Mouse (Mus musculus) hindbrain, embryonic 15.5 days (tissue): ENCODE data around the gene Arntl. TPM values are rescaled to one million over a fixed set of nuclear protein-coding genes. Genes with fewer than 3 reads are reported as not detected.

Experiments
- ATAC-seq: fragments of 200-750 bp; cut with Nextera tagmentation; 2 replicates; pipeline ENCODE4 v1.8.0; 2017; ENCODE audit warnings: low read depth, moderate number of reproducible peaks, moderate TSS enrichment; ENCODE audit not compliant: low FRiP score
- H3K27ac ChIP-seq: fragments of 300-500 bp; sonication (generic); replicated peaks from 2 replicates; pipeline ENCODE4 v1.5.1; 2015; ENCODE audit warnings: mild to moderate bottlenecking, inconsistent platforms
- H3K27me3 ChIP-seq: fragments of 300-500 bp; sonication (generic); 2 replicates; pipeline ENCODE4 v1.6.1; 2015; ENCODE audit warnings: control low read depth, inconsistent platforms
- H3K36me3 ChIP-seq: fragments of 300-500 bp; sonication (generic); 2 replicates; pipeline ENCODE4 v1.6.1; 2015; ENCODE audit warnings: control low read depth, inconsistent platforms
- H3K4me1 ChIP-seq: fragments of 300-500 bp; sonication (generic); replicated peaks from 2 replicates; pipeline ENCODE4 v1.6.1; 2015; ENCODE audit warnings: control low read depth, inconsistent platforms
- H3K4me2 ChIP-seq: fragments of 300-500 bp; sonication (generic); 2 replicates; pipeline ENCODE4 v1.6.1; 2015; ENCODE audit warnings: moderate library complexity, mild to moderate bottlenecking, inconsistent platforms
- H3K4me3 ChIP-seq: fragments of 300-500 bp; sonication (generic); 2 replicates; pipeline ENCODE4 v1.5.1; 2015; ENCODE audit warnings: mild to moderate bottlenecking, inconsistent platforms
- H3K9ac ChIP-seq: fragments of 300-500 bp; sonication (generic); 2 replicates; pipeline ENCODE4 v1.6.1; 2015; ENCODE audit warnings: inconsistent platforms
- H3K9me3 ChIP-seq: fragments of 300-500 bp; sonication (generic); 2 replicates; pipeline ENCODE4 v1.6.1; 2016; ENCODE audit warnings: control low read depth, inconsistent platforms
- WGBS: fragments of 180-500 bp; shearing (Covaris S2); methylation state at CpG from one replicate; pipeline ENCODE4 v1.1.7; 2015; 5-methylcytosine and 5-hydroxymethylcytosine counted together
- polyA plus RNA-seq: library from polyadenylated mRNA; unstranded; fragments of >200 nt; fragmentation: Nextera tagmentation; extraction: Ambion mirVana; gene quantifications from 2 replicates; pipeline ENCODE4 v1.2.1, GENCODE M21; 2015

Gene Arntl
- polyA plus RNA-seq, 1 experiment from 2014 or later, result 21.2 TPM

GRCm38 (mm10) chr7:113334036-113334435, 126.8 kb downstream of the Arntl start:
- Histone ChIP-seq H3K27me3 (no peaks in the 10 kb centered on the region), H3K9ac (no peak overlapping the region), H3K27ac (no peak overlapping the region), H3K4me3 (no peak overlapping the region), H3K9me3 (no peaks in the 10 kb centered on the region), H3K4me1 (no peaks in the 10 kb centered on the region), H3K4me2 (no peak overlapping the region), H3K36me3 (0 out of 2 replicates have a peak, but pooled peaks cover 3% of the 10 kb centered on the region)
- no peak for ATAC-seq

- Histone ChIP-seq H3K27me3 (no peaks in the 10 kb centered on the region), H3K36me3 (0 out of 2 replicates have a peak, but pooled peaks cover 3% of the 10 kb centered on the region), H3K4me2 (no peak overlapping the region), H3K4me3 (no peak overlapping the region), H3K27ac (no peak overlapping the region), H3K4me1 (no peaks in the 10 kb centered on the region), H3K9me3 (no peaks in the 10 kb centered on the region), H3K9ac (no peak overlapping the region)
- ATAC-seq, result no peak
- 90% methylated on average over 8 of the region's 8 CpGs for WGBS
These were observed 128.0 kb downstream of the Arntl start for GRCm38 (mm10) chr7:113335250-113335649.

GRCm38 (mm10) chr7:113347271-113347670, 140.0 kb downstream of the Arntl start:
- 18% methylated on average over 4 of the region's 4 CpGs for WGBS
- Histone ChIP-seq H3K4me2 (peak overlapping the region; percentile 39), H3K9me3 (no peaks in the 10 kb centered on the region), H3K27me3 (no peaks in the 10 kb centered on the region), H3K4me3 (peak overlapping the region; percentile 21), H3K4me1 (peaks cover 5% of the 10 kb centered on the region; the same call in 1 of the 2 replicates), H3K27ac (peak overlapping the region; percentile 66), H3K9ac (0 out of 2 replicates have a peak overlapping the region, but pooled peaks have one; percentile 1), H3K36me3 (no peaks in the 10 kb centered on the region)
- peak; percentile 88 for ATAC-seq

- ATAC-seq, result no peak
- Histone ChIP-seq H3K36me3 (no peaks in the 10 kb centered on the region), H3K27ac (peak overlapping the region; percentile 66; the same call in 1 of the 2 replicates), H3K9ac (no peak overlapping the region), H3K4me1 (peaks cover 5% of the 10 kb centered on the region; the same call in 1 of the 2 replicates), H3K4me3 (no peak overlapping the region), H3K4me2 (peak overlapping the region; percentile 39), H3K9me3 (no peaks in the 10 kb centered on the region), H3K27me3 (no peaks in the 10 kb centered on the region)
- 85% methylated on average over 2 of the region's 2 CpGs for WGBS
These were observed 140.4 kb downstream of the Arntl start for GRCm38 (mm10) chr7:113347694-113348093.

GRCm38 (mm10) chr7:113349089-113349488, 141.8 kb downstream of the Arntl start:
- no peak overlapping the region for H3K9ac ChIP-seq
- no peaks in the 10 kb centered on the region for H3K9me3 ChIP-seq
- H3K36me3 ChIP-seq, result no peaks in the 10 kb centered on the region
- H3K4me1 ChIP-seq, result peaks cover 5% of the 10 kb centered on the region; the same call in 1 of the 2 replicates
- WGBS, result 89% methylated on average over 1 of the region's 1 CpGs
- H3K4me3 ChIP-seq, result no peak overlapping the region
- H3K4me2 ChIP-seq, result no peak overlapping the region
- ATAC-seq, result no peak
- no peak overlapping the region for H3K27ac ChIP-seq
- no peaks in the 10 kb centered on the region for H3K27me3 ChIP-seq

Other genes starting within 250 kb of the Arntl start
- 75.2 and 75.3 TPM in 2 replicates for gene Btbd10, start 161.9 kb downstream of the Arntl start, polyA plus RNA-seq
- gene Pth, start 181.1 kb downstream of the Arntl start, polyA plus RNA-seq, result not detected in 2 replicates